Mouse (Mus musculus) forebrain, postnatal 0 days (tissue): ENCODE measurements around the gene Dnah9. TPM values are rescaled to one million over a fixed set of nuclear protein-coding genes. Genes with fewer than 3 reads are reported as not detected.

Experiments
- ATAC-seq: fragments of 200-750 bp; cut with Nextera tagmentation; 2 replicates; pipeline ENCODE4 v1.8.0; 2017; ENCODE audit warnings: mild to moderate bottlenecking, moderate library complexity
- DNase-seq: peaks from one replicate; pipeline ENCODE4 v3.0.0-alpha.2; 2015
- H3K27ac ChIP-seq: fragments of 300-500 bp; sonication (generic); 2 replicates; pipeline ENCODE4 v1.5.1; 2014; ENCODE audit warnings: low read depth, mild to moderate bottlenecking, antibody characterized with exemption, low read length, moderate library complexity, mixed read lengths
- H3K27me3 ChIP-seq: fragments of 300-500 bp; sonication (generic); 2 replicates; pipeline ENCODE4 v1.6.1; 2014; ENCODE audit warnings: mild to moderate bottlenecking, low read length, mixed read lengths; ENCODE audit not compliant: insufficient read depth
- H3K36me3 ChIP-seq: fragments of 300-500 bp; sonication (generic); 2 replicates; pipeline ENCODE4 v1.6.1; 2014; ENCODE audit warnings: mild to moderate bottlenecking, moderate library complexity; ENCODE audit not compliant: insufficient read depth
- H3K4me1 ChIP-seq: fragments of 300-500 bp; sonication (generic); 2 replicates; pipeline ENCODE4 v1.6.1; 2014; ENCODE audit warnings: antibody characterized with exemption; ENCODE audit not compliant: insufficient read depth
- H3K4me2 ChIP-seq: fragments of 300-500 bp; sonication (generic); 2 replicates; pipeline ENCODE4 v1.6.1; 2014; ENCODE audit warnings: low read depth, mild to moderate bottlenecking, moderate library complexity
- H3K4me3 ChIP-seq: fragments of 300-500 bp; sonication (generic); 2 replicates; pipeline ENCODE4 v1.5.1; 2014; ENCODE audit warnings: low read depth, low read length, mixed read lengths
- H3K9ac ChIP-seq: fragments of 300-500 bp; sonication (generic); 2 replicates; pipeline ENCODE4 v1.6.1; 2014; ENCODE audit warnings: mild to moderate bottlenecking
- H3K9me3 ChIP-seq: fragments of 300-500 bp; sonication (generic); 2 replicates; pipeline ENCODE4 v1.6.1; 2016; ENCODE audit warnings: low read length
- CTCF ChIP-seq: sonication (generic); IDR thresholded peaks from 2 replicates; pipeline ENCODE4 v1.5.1; 2016; ENCODE audit warnings: antibody characterized with exemption, control low read depth, low read depth
- WGBS: fragments of 180-500 bp; shearing (Covaris S2); extraction: QIAGEN DNeasy Blood & Tissue Kit; methylation state at CpG from one replicate; pipeline ENCODE4 v1.1.7; 2014; 5-methylcytosine and 5-hydroxymethylcytosine counted together
- polyA plus RNA-seq: library from polyadenylated mRNA; unstranded; fragments of >200 nt; fragmentation: Nextera tagmentation; extraction: Ambion mirVana; gene quantifications from 2 replicates; pipeline ENCODE4 v1.2.1, GENCODE M21; 2015
- total RNA-seq: library from RNA; depleted of rRNA; stranded (reverse); fragments of >200 nt; gene quantifications from 2 replicates; pipeline ENCODE4 v1.2.3, GENCODE M21; 2014

The Dnah9 gene
- total and polyA plus RNA-seq, 2 experiments from 2014 or later, result 2.3 to 4.0 TPM

DNA sequence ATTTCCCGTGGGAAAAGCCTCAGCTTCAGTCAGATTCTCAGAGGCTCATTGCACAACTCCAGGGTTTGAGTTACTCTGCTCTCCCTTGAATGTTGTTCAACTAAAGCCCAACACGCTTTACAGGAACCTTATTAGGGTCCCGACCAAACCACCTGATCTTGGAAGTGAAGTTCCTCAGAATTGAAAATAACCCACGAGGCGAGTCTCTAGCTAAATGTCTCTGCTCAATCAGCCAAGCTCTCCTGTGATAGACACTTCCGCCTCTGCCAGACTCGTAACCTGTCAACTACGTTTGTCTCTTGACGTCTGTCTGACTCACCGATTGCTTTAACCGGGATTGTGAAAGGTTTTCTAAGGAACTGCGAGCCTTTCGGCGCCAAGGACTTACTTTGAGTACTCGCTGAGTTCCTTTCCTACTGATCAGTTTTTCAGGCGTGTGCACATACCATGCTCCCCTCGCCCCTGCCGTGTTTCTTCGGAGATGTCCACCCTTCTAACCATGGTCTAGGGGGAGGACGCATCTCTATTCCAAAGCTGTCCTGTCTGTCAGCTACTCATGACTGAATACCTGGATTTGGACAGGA, 361.9 kb downstream of the Dnah9 start:
- peak overlapping the region; percentile 62 for H3K4me2 ChIP-seq
- H3K4me1 ChIP-seq, result peaks cover 5% of the 10 kb centered on the region; the same call in 1 of the 2 replicates
- no peak overlapping the region for H3K27ac ChIP-seq
- ATAC-seq (peak; percentile 38; the same call in 1 of the 2 replicates), DNase-seq (no peak)
- no peak for TF ChIP-seq CTCF
- no peaks in the 10 kb centered on the region for H3K36me3 ChIP-seq
- H3K9me3 ChIP-seq, result no peaks in the 10 kb centered on the region
- H3K27me3 ChIP-seq, result no peaks in the 10 kb centered on the region
- 1% methylated on average over 20 of the region's 20 CpGs for WGBS
- peak overlapping the region; percentile 76 for H3K9ac ChIP-seq
- H3K4me3 ChIP-seq, result peak overlapping the region; percentile 72

DNA sequence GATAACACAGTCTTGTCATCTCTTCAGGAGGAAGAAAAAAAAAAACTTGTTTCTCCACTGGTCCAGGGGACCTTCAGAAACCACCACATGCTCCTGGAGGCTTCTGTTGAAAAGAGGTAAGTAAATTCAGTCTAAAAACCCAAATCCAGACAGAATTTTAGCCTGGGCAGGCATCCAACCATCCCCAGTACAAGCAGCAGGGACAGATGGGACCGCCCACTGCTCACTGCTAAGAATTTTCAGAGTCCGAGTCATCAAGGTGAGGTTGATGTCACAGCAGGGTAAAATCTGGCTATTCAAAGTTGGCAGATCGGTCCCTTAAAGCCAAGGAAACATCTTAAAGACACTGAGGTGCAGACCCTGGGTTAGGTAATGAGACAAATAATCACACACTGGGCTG, 366.5 kb downstream of the Dnah9 start:
- no peak for DNase-seq
- Histone ChIP-seq H3K36me3 (no peaks in the 10 kb centered on the region), H3K9me3 (no peaks in the 10 kb centered on the region), H3K27ac (no peak overlapping the region), H3K4me1 (no peaks in the 10 kb centered on the region), H3K27me3 (no peaks in the 10 kb centered on the region), H3K9ac (no peak overlapping the region), H3K4me3 (no peak overlapping the region), H3K4me2 (no peak overlapping the region)
- no peak for TF ChIP-seq CTCF
- 47% methylated on average over 3 of the region's 3 CpGs for WGBS
- ATAC-seq, result no peak

DNA sequence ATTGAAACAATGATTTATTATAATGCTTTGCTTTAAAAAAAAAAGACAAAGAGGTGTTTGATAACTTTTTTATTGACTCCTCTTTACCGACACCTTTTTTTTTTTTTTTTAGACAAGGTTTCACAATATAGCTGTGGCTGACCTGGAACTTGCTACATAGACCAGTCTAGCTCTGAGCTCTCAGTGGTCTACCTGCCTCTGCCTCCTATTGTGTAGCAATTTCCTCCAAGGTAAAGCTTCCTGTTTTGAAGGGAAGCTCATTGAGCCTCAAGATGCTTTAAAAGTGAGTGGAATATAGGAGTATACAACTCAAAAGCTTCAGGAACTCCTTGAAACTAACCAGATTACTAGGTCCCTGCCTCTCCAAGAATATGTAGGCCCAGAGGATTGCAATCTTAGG, 372.5 kb downstream of the Dnah9 start:
- Histone ChIP-seq H3K27ac (no peak overlapping the region), H3K9me3 (no peaks in the 10 kb centered on the region), H3K4me1 (no peaks in the 10 kb centered on the region), H3K9ac (no peak overlapping the region), H3K27me3 (no peaks in the 10 kb centered on the region), H3K36me3 (no peaks in the 10 kb centered on the region), H3K4me2 (no peak overlapping the region), H3K4me3 (no peak overlapping the region)
- DNase-seq (no peak), ATAC-seq (no peak)
- WGBS, result 83% methylated on average over 1 of the region's 1 CpGs
- TF ChIP-seq CTCF, result no peak

- TF ChIP-seq CTCF, result no peak
- H3K27me3 ChIP-seq, result no peaks in the 10 kb centered on the region
- no peaks in the 10 kb centered on the region for H3K4me1 ChIP-seq
- H3K27ac ChIP-seq, result no peak overlapping the region
- no peaks in the 10 kb centered on the region for H3K36me3 ChIP-seq
- DNase-seq (no peak), ATAC-seq (no peak)
- no peak overlapping the region for H3K4me3 ChIP-seq
- no peaks in the 10 kb centered on the region for H3K9me3 ChIP-seq
- H3K4me2 ChIP-seq, result no peak overlapping the region
- no peak overlapping the region for H3K9ac ChIP-seq
- WGBS, result 83% methylated on average over 10 of the region's 10 CpGs
These were observed 373.7 kb downstream of the Dnah9 start for GRCm38 (mm10) chr11:65794428-65795219.

GRCm38 (mm10) chr11:65788154-65788553, 380.2 kb downstream of the Dnah9 start, which contains the start of gene Map2k4:
Gene Map2k4, minus strand, starts transcription at chr11:65788297.
- DNase-seq (peak; percentile 94), ATAC-seq (peak; percentile 100)
- Histone ChIP-seq H3K36me3 (no peaks in the 10 kb centered on the region), H3K27me3 (no peaks in the 10 kb centered on the region), H3K4me1 (peaks cover 8% of the 10 kb centered on the region; the same call in 1 of the 2 replicates), H3K9me3 (no peaks in the 10 kb centered on the region), H3K9ac (peak within 1 kb of the TSS; percentile 95), H3K27ac (peak within 1 kb of the TSS; percentile 89), H3K4me3 (peak within 1 kb of the TSS; percentile 98), H3K4me2 (peak within 1 kb of the TSS; percentile 69)
- 3% methylated on average over 36 of the region's 36 CpGs for WGBS
- 0 out of 2 replicates have a peak, but pooled peaks have one; percentile 9 for TF ChIP-seq CTCF

GRCm38 (mm10) chr11:65787421-65788151, 380.8 kb downstream of the Dnah9 start:
- Histone ChIP-seq H3K4me3 (peak overlapping the region; percentile 98), H3K4me1 (peaks cover 8% of the 10 kb centered on the region; the same call in 1 of the 2 replicates), H3K4me2 (peak overlapping the region; percentile 69), H3K9me3 (no peaks in the 10 kb centered on the region), H3K27ac (peak overlapping the region; percentile 89), H3K9ac (peak overlapping the region; percentile 95), H3K36me3 (no peaks in the 10 kb centered on the region), H3K27me3 (no peaks in the 10 kb centered on the region)
- WGBS, result 3% methylated on average over 59 of the region's 71 CpGs
- ATAC-seq (peak; percentile 89), DNase-seq (peak; percentile 29)
- no peak for TF ChIP-seq CTCF
